Mouse (Mus musculus): ENCODE measurements at regions not wholly inside any gene's neighbourhood (a gene's known extent, or its start where the extent isn't known, plus 50 kb on each side); places are given as distances from the start of the nearest gene placed in this dataset.

DNA sequence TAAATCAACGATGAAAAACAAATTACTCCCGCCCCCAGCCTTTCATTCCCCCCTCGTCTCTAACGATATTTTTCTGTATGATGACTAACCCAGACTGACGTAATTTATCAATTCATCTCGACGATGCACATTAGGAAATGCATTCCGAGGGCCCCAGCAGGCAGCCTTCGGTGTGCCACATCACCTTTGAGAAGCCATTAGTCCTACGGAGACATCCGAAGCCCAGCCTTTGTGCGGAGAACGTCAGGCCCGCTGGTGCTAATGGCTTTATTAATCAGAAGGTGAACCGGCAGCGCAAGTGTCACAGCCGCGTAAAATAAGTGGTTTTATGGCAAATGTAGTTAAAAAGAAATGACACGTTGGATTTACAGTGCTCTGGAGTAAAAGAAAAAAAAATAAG, 269.1 kb upstream of the Gm10131 start:
- Histone ChIP-seq H3K27ac (ENCODE audit: low read length) (no peak overlapping the region), H3K4me1 (replicated peaks; ENCODE audit: control insufficient read depth, insufficient read depth, low read length) (peaks cover 2% of the 10 kb centered on the region; the same call in 1 of the 2 replicates), H3K4me2 (ENCODE audit: low read length) (peak overlapping the region; percentile 6; the same call in 1 of the 2 replicates), H3K27me3 (replicated peaks; ENCODE audit: control insufficient read depth, insufficient read depth, low read length) (no peaks in the 10 kb centered on the region), H3K9me3 (ENCODE audit: control insufficient read depth, low read length) (no peaks in the 10 kb centered on the region), H3K9ac (replicated peaks; ENCODE audit: low read depth, low read length) (no peak overlapping the region; the same call in 1 of the 2 replicates), H3K4me3 (replicated peaks; ENCODE audit: low read length) (no peak overlapping the region), H3K36me3 (ENCODE audit: control insufficient read depth, insufficient read depth) (no peaks in the 10 kb centered on the region)
- ATAC-seq: no peak
- 29% methylated on average over 19 of the region's 19 CpGs for WGBS

DNA sequence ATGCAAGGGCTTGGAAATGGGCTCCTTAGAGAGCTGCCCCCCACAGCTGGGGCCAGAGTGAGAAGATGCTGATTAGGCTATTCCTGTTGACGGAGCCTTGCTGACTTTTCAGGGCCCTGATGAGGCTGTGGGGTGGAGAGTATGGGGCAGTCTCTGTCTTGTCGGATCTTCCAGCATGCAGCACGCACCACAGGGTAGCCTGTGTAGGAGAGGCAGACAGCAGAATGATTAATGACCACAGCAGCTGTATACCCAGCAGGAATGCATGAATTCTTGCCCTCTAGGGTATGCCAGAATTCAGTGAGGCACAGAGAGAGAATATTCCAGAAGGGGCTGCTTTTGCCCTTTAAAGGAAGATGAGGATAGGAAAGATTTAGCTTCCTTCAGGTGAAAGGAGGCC, 265.6 kb upstream of the Gm10131 start:
- Histone ChIP-seq H3K9ac (replicated peaks; ENCODE audit: low read depth, low read length) (no peak overlapping the region), H3K27ac (ENCODE audit: low read length) (no peak overlapping the region), H3K4me3 (replicated peaks; ENCODE audit: low read length) (no peak overlapping the region), H3K36me3 (ENCODE audit: control insufficient read depth, insufficient read depth) (no peaks in the 10 kb centered on the region), H3K9me3 (ENCODE audit: control insufficient read depth, low read length) (no peaks in the 10 kb centered on the region), H3K27me3 (replicated peaks; ENCODE audit: control insufficient read depth, insufficient read depth, low read length) (no peaks in the 10 kb centered on the region), H3K4me2 (ENCODE audit: low read length) (no peak overlapping the region), H3K4me1 (replicated peaks; ENCODE audit: control insufficient read depth, insufficient read depth, low read length) (peaks cover 9% of the 10 kb centered on the region)
- 54% methylated on average over 3 of the region's 3 CpGs for WGBS
- no peak for ATAC-seq

DNA sequence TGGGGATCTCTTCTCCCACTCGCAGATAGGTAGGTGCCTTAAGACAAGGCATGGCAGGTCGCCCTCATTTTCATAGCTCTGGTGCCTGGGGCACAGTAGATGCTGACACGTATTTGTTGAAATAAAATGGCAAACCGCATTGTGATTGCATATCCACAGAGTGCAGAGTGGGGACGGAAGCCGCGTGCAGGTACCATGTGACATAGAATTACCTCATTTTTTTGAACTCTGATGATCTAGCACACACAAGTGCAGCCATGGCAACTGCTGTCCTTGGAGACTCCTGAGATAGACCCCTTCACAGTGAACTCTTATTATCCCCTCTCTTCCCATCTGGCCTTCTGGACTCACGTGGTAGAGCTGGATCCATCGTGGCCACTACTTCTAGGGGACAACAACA, 262.7 kb upstream of the Gm10131 start:
- peaks cover 21% of the 10 kb centered on the region for H3K4me1 ChIP-seq (replicated peaks; ENCODE audit: control insufficient read depth, insufficient read depth, low read length)
- no peak overlapping the region for H3K9ac ChIP-seq (replicated peaks; ENCODE audit: low read depth, low read length)
- no peaks in the 10 kb centered on the region for H3K27me3 ChIP-seq (replicated peaks; ENCODE audit: control insufficient read depth, insufficient read depth, low read length)
- no peaks in the 10 kb centered on the region for H3K36me3 ChIP-seq (ENCODE audit: control insufficient read depth, insufficient read depth)
- ATAC-seq: no peak
- H3K9me3 ChIP-seq (ENCODE audit: control insufficient read depth, low read length): no peaks in the 10 kb centered on the region
- H3K27ac ChIP-seq (ENCODE audit: low read length): no peak overlapping the region
- no peak overlapping the region for H3K4me3 ChIP-seq (replicated peaks; ENCODE audit: low read length)
- WGBS: 91% methylated on average over 9 of the region's 9 CpGs
- H3K4me2 ChIP-seq (ENCODE audit: low read length): no peak overlapping the region

DNA sequence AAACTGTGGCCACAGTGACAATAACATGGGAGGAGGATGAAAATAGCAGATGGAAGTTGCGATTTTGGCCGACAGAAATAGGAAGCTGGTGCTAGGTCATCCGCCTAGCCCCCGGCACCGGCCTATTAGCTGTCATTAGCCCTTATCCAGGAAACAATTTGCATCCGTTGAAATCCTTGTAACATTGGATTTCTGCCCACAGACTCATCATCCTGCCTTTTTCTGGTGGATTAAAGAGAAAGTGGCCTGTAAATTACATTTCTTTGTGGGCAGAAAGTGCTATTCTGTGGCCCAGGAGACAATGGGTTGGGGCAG, 261.1 kb upstream of the Gm10131 start:
- Histone ChIP-seq H3K36me3 (ENCODE audit: control insufficient read depth, insufficient read depth) (no peaks in the 10 kb centered on the region), H3K4me2 (ENCODE audit: low read length) (no peak overlapping the region), H3K9me3 (ENCODE audit: control insufficient read depth, low read length) (no peaks in the 10 kb centered on the region), H3K4me3 (replicated peaks; ENCODE audit: low read length) (no peak overlapping the region), H3K4me1 (replicated peaks; ENCODE audit: control insufficient read depth, insufficient read depth, low read length) (peaks cover 21% of the 10 kb centered on the region), H3K9ac (replicated peaks; ENCODE audit: low read depth, low read length) (no peak overlapping the region), H3K27ac (ENCODE audit: low read length) (peak overlapping the region; percentile 50), H3K27me3 (replicated peaks; ENCODE audit: control insufficient read depth, insufficient read depth, low read length) (no peaks in the 10 kb centered on the region)
- 15% methylated on average over 6 of the region's 6 CpGs for whole genome bisulfite sequencing
- no peak; the same call in 1 of the 2 replicates for ATAC-seq

DNA sequence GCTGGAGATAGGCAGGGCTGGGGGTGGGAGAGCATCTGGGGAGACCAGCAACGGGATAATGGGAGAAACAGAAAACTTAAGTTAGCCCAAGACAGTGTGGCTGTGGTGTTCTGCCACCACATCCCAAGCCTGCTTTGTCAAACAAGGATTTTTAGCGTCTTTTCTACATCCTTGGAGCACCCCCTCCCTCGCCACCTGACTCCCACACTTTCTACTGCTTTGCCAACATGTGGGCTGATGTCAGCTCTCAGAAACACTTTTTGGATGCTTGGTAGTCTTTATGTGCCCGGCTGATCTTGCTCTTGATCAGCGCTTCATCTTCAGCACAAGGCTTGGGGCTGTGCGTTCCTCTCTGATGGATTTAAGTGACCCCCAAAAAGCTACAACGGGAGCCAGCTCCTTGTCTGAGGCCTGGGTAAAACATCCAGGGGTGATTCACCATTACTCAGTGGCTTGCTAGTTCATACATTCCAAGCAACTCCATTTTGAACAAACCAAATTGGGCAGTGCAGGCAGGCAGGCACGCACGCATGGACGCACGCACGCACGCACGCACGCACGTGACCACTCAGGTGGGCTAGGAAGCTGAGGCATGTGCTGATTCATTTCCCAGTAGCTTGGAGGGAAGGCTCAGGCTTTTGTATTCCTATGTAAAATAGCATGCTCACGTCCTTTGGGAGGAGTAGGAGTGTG, 260.6 kb upstream of the Gm10131 start:
- Histone ChIP-seq H3K27me3 (replicated peaks; ENCODE audit: control insufficient read depth, insufficient read depth, low read length) (no peaks in the 10 kb centered on the region), H3K4me1 (replicated peaks; ENCODE audit: control insufficient read depth, insufficient read depth, low read length) (peaks cover 21% of the 10 kb centered on the region), H3K9ac (replicated peaks; ENCODE audit: low read depth, low read length) (no peak overlapping the region), H3K36me3 (ENCODE audit: control insufficient read depth, insufficient read depth) (no peaks in the 10 kb centered on the region), H3K4me3 (replicated peaks; ENCODE audit: low read length) (no peak overlapping the region), H3K4me2 (ENCODE audit: low read length) (no peak overlapping the region), H3K27ac (ENCODE audit: low read length) (peak overlapping the region; percentile 50), H3K9me3 (ENCODE audit: control insufficient read depth, low read length) (no peaks in the 10 kb centered on the region)
- peak; percentile 29 for ATAC-seq
- WGBS: 63% methylated on average over 17 of the region's 17 CpGs

DNA sequence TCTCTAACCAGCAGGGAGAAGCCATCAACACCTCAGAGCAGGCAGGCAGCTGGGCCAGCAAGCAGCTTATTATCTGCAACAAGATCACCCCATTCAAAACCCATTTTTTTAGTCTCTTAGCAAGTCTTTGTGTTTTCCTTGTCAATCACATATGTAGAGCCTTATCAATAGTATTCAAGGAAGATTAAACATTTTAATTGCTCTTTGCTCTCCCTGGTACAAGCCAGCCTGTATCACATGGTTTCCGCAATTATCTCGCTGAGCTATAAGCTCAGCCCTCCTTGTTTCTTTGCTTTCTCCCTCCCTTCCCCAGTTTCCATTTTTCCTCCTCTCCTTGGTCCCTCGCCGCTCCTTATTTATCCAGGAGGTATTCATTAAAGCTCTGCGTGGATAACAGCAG, 259.9 kb upstream of the Gm10131 start:
- peak overlapping the region; percentile 24 for H3K27ac ChIP-seq (ENCODE audit: low read length)
- H3K9ac ChIP-seq (replicated peaks; ENCODE audit: low read depth, low read length): 0 out of 2 replicates have a peak overlapping the region, but pooled peaks have one; percentile 29
- WGBS: 26% methylated on average over 5 of the region's 5 CpGs
- no peaks in the 10 kb centered on the region for H3K9me3 ChIP-seq (ENCODE audit: control insufficient read depth, low read length)
- no peak overlapping the region for H3K4me3 ChIP-seq (replicated peaks; ENCODE audit: low read length)
- no peak overlapping the region for H3K4me2 ChIP-seq (ENCODE audit: low read length)
- H3K36me3 ChIP-seq (ENCODE audit: control insufficient read depth, insufficient read depth): no peaks in the 10 kb centered on the region
- no peaks in the 10 kb centered on the region for H3K27me3 ChIP-seq (replicated peaks; ENCODE audit: control insufficient read depth, insufficient read depth, low read length)
- ATAC-seq: peak; percentile 49; the same call in 1 of the 2 replicates
- H3K4me1 ChIP-seq (replicated peaks; ENCODE audit: control insufficient read depth, insufficient read depth, low read length): peaks cover 21% of the 10 kb centered on the region

DNA sequence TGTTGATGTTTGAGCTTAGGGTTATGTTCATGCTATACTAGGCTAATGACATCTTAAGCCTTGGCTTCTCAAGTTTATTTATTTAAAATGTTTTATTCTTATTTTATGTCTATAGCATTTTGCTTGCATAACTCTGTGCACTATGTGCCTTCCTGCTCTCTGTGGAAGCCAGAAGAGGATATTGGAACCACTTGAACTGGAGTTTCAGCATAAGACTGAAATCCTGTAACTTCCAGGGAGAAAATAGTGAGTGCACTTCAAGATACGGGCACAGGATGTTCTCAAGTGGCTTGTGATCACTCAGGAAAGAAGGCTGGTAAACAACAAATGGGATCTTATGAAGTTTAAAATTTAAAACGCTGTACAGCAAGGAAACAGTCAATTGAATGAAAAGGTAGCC, 257.0 kb upstream of the Gm10131 start:
- Histone ChIP-seq H3K9me3 (ENCODE audit: control insufficient read depth, low read length) (no peaks in the 10 kb centered on the region), H3K4me2 (ENCODE audit: low read length) (no peak overlapping the region), H3K27ac (ENCODE audit: low read length) (no peak overlapping the region), H3K9ac (replicated peaks; ENCODE audit: low read depth, low read length) (no peak overlapping the region), H3K36me3 (ENCODE audit: control insufficient read depth, insufficient read depth) (no peaks in the 10 kb centered on the region), H3K4me3 (replicated peaks; ENCODE audit: low read length) (no peak overlapping the region), H3K4me1 (replicated peaks; ENCODE audit: control insufficient read depth, insufficient read depth, low read length) (peaks cover 21% of the 10 kb centered on the region), H3K27me3 (replicated peaks; ENCODE audit: control insufficient read depth, insufficient read depth, low read length) (no peaks in the 10 kb centered on the region)
- ATAC-seq: no peak
- 76% methylated on average over 2 of the region's 2 CpGs for WGBS

DNA sequence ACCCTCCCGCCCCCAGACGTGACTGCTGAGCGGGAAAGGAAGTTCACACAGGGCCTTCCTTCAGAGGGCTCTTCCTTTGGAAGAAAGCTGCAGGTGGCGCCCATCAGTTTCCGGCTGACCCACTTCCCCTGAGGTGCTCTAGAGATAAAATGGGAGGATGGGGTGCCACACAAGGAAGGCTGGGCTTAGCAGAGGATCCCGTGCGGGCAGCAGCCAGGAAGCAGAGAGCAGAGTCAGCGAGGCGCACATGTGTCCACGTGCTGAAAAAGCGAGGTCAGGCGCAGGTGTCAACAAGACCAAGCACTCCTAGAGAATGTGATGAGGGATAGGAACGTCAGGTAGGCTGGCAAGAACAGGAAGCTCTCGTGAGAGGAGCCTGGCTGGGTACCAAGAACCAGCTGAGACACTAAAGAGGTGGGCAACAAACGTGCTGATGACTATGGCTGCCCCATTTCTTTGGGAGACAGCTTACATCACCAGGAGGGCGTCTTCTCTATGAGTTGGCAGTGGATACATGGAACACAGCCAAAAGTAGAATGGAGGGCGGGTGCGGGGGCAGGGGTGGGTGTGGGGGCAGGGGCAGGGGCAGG, 253.0 kb upstream of the Gm10131 start:
- peaks cover 1% of the 10 kb centered on the region; the same call in 1 of the 2 replicates for H3K4me1 ChIP-seq (replicated peaks; ENCODE audit: control insufficient read depth, insufficient read depth, low read length)
- no peak for ATAC-seq
- 75% methylated on average over 18 of the region's 18 CpGs for WGBS

DNA sequence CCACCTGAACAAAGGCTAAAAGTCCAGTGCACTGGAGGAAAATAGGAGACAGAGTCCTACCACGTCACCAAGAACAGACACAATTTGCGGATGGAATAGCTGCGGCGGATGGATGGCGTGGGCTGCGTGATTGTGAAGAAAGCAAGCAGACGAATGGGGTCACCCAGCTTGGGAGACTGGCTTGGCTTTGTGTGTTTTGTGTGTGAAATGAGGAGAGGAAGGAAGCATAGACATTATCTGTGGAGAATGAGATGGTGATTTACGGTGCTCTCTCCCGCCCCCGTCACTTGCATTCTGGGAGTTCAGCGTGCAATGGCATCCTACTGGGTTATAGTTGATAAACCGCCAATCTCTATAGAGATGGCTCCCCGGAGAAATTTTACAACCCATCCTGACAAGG, 252.1 kb upstream of the Gm10131 start:
- no peak for ATAC-seq

More for the DNA sequence above, 253.0 kb upstream of the Gm10131 start:
- H3K27me3 ChIP-seq (replicated peaks; ENCODE audit: control insufficient read depth, insufficient read depth, low read length): no peaks in the 10 kb centered on the region
- H3K9ac ChIP-seq (replicated peaks; ENCODE audit: low read depth, low read length): no peak overlapping the region
- no peaks in the 10 kb centered on the region for H3K9me3 ChIP-seq (ENCODE audit: control insufficient read depth, low read length)
- no peak overlapping the region for H3K4me2 ChIP-seq (ENCODE audit: low read length)
- no peak overlapping the region for H3K4me3 ChIP-seq (replicated peaks; ENCODE audit: low read length)
- H3K36me3 ChIP-seq (ENCODE audit: control insufficient read depth, insufficient read depth): no peaks in the 10 kb centered on the region
- H3K27ac ChIP-seq (ENCODE audit: low read length): no peak overlapping the region

More for the DNA sequence above, 252.1 kb upstream of the Gm10131 start:
- 90% methylated on average over 13 of the region's 13 CpGs for WGBS
- Histone ChIP-seq H3K9me3 (ENCODE audit: control insufficient read depth, low read length) (no peaks in the 10 kb centered on the region), H3K4me2 (ENCODE audit: low read length) (no peak overlapping the region), H3K9ac (replicated peaks; ENCODE audit: low read depth, low read length) (no peak overlapping the region), H3K4me3 (replicated peaks; ENCODE audit: low read length) (no peak overlapping the region), H3K4me1 (replicated peaks; ENCODE audit: control insufficient read depth, insufficient read depth, low read length) (peaks cover 3% of the 10 kb centered on the region; the same call in 1 of the 2 replicates), H3K36me3 (ENCODE audit: control insufficient read depth, insufficient read depth) (no peaks in the 10 kb centered on the region), H3K27me3 (replicated peaks; ENCODE audit: control insufficient read depth, insufficient read depth, low read length) (no peaks in the 10 kb centered on the region), H3K27ac (ENCODE audit: low read length) (no peak overlapping the region)
